ENCODE assay signal across 14 mouse cellular contexts in genomic region chr5:44174046-44174445, GRCm38 (mm10). TPM values are rescaled to one million over a fixed set of nuclear protein-coding genes. Genes with fewer than 3 reads are reported as not detected.
DNase-seq lines count a peak whose midpoint lies in the region; ATAC-seq lines count a peak whose summit lies in the region.
"Had no signal": no experiment of that assay in that cellular context is flagged by ENCODE, and none has a peak within 500 bp of the region (broad histone marks: within the 10 kb centered on the region; RNA-seq: fewer than 3 reads in every experiment).

No protein-coding gene starts in this region.

- ATAC-seq in monocyte, adult 5-6 weeks (replicated peaks; ENCODE audit: insufficient number of reproducible peaks, low FRiP score, low TSS enrichment, poor library complexity, severe bottlenecking): no peak
- ATAC-seq: forebrain, embryonic 15.5 days; intestine, embryonic 15.5 days had no signal

- peak; percentile 71 for DNase-seq in cerebellum, adult 11 months
- DNase-seq in cerebellum, adult 18-20 months: peak; percentile 78 to 83
- peak; percentile 85 for DNase-seq in cerebellum, adult 9-11 months
- peak; percentile 74 to 82 for DNase-seq in cerebellum, postnatal 36 days
- DNase-seq in heart, adult 9 months (ENCODE audit: low spot score in 2 of 2): no peak
- no peak for DNase-seq in ovary, postnatal 36 days (ENCODE audit: low spot score)
- DNase-seq: adrenal gland, adult 8-10 months; adrenal gland, postnatal 36 days; gastrocnemius, postnatal 10 days; heart, adult 18-20 months; kidney, adult 18-20 months had no signal

RNA-seq across cellular contexts. Expression of gene Tapt1, which starts 52.4 kb away (rescaled TPM):
- total RNA-seq in monocyte, adult 5-6 weeks (2017): 60.4 to 82.0 TPM (median 80.8 TPM) in 3 replicates

Comparison
In these comparisons a context has a peak if more than half of its experiments do, and no peak if none do; other contexts are left out.
1. DNase-seq: peak in cerebellum, adult 11 months (single experiment), cerebellum, adult 18-20 months (2 of 2), cerebellum, adult 9-11 months (single experiment) and cerebellum, postnatal 36 days (2 of 2); none in heart, adult 9 months (0 of 2) and ovary, postnatal 36 days (single experiment).